Mouse (Mus musculus) lung, postnatal 0 days (tissue): ENCODE results near the gene Abcg1. TPM values are rescaled to one million over a fixed set of nuclear protein-coding genes. Genes with fewer than 3 reads are reported as not detected.

Experiments used
- ATAC-seq: fragments of 200-750 bp; cut with Nextera tagmentation; 2 replicates; pipeline ENCODE4 v1.8.0; 2017; ENCODE audit warnings: moderate library complexity
- DNase-seq: peaks from one replicate; pipeline ENCODE4 v3.0.0-alpha.2; 2016; ENCODE audit warnings: low spot score
- H3K27ac ChIP-seq: fragments of 300-500 bp; sonication (generic); 2 replicates; pipeline ENCODE4 v1.5.1; 2014; ENCODE audit warnings: antibody characterized with exemption, mild to moderate bottlenecking, low read length, mixed read lengths
- H3K27me3 ChIP-seq: fragments of 300-500 bp; sonication (generic); replicated peaks from 2 replicates; pipeline ENCODE4 v1.6.1; 2014; ENCODE audit warnings: low read length, mixed read lengths; ENCODE audit not compliant: insufficient read depth
- H3K36me3 ChIP-seq: fragments of 300-500 bp; sonication (generic); 2 replicates; pipeline ENCODE4 v1.6.1; 2014; ENCODE audit warnings: low read length, mixed read lengths; ENCODE audit not compliant: insufficient read depth
- H3K4me1 ChIP-seq: fragments of 300-500 bp; sonication (generic); 2 replicates; pipeline ENCODE4 v1.6.1; 2014; ENCODE audit warnings: antibody characterized with exemption, low read depth, low read length, mixed read lengths; ENCODE audit not compliant: insufficient read depth
- H3K4me2 ChIP-seq: fragments of 300-500 bp; sonication (generic); replicated peaks from 2 replicates; pipeline ENCODE4 v1.6.1; 2014; ENCODE audit warnings: low read depth, mild to moderate bottlenecking, low read length, moderate library complexity, mixed read lengths
- H3K4me3 ChIP-seq: fragments of 300-500 bp; sonication (generic); 2 replicates; pipeline ENCODE4 v1.5.1; 2014; ENCODE audit warnings: low read depth, low read length
- H3K9ac ChIP-seq: fragments of 300-500 bp; sonication (generic); replicated peaks from 2 replicates; pipeline ENCODE4 v1.6.1; 2014; ENCODE audit warnings: low read depth, mild to moderate bottlenecking
- H3K9me3 ChIP-seq: fragments of 300-500 bp; sonication (generic); 2 replicates; pipeline ENCODE4 v1.6.1; 2016; ENCODE audit warnings: low read length, mixed read lengths
- CTCF ChIP-seq: IDR thresholded peaks from 2 replicates; pipeline ENCODE4 v1.5.1; 2016; ENCODE audit warnings: antibody characterized with exemption, mild to moderate bottlenecking
- EP300 ChIP-seq: IDR thresholded peaks from 2 replicates; pipeline ENCODE4 v1.6.1; 2016; ENCODE audit warnings: antibody characterized with exemption, mild to moderate bottlenecking, control low read depth
- WGBS: fragments of 180-500 bp; shearing (Covaris S2); extraction: QIAGEN DNeasy Blood & Tissue Kit; methylation state at CpG from one replicate; pipeline ENCODE4 v1.1.7; 2014; 5-methylcytosine and 5-hydroxymethylcytosine counted together
- polyA plus RNA-seq: library from polyadenylated mRNA; unstranded; fragments of >200 nt; fragmentation: Nextera tagmentation; extraction: Ambion mirVana; gene quantifications from 2 replicates; pipeline ENCODE4 v1.2.1, GENCODE M21; 2015

Abcg1 gene
- polyA plus RNA-seq, 1 experiment from 2014 or later, result 26.9 TPM

- no peak for DNase-seq
- WGBS, result 83% methylated on average over 4 of the region's 4 CpGs
- Histone ChIP-seq H3K27ac (no peak overlapping the region), H3K4me3 (no peak overlapping the region), H3K4me2 (no peak overlapping the region), H3K9me3 (no peaks in the 10 kb centered on the region), H3K36me3 (no peaks in the 10 kb centered on the region), H3K9ac (no peak overlapping the region), H3K27me3 (no peaks in the 10 kb centered on the region), H3K4me1 (no peaks in the 10 kb centered on the region)
- no peak for ATAC-seq
- TF ChIP-seq EP300, result no peak
- no peak for TF ChIP-seq CTCF
Observed at GRCm38 (mm10) chr17:31029407-31029806, 28.1 kb upstream of the Abcg1 start.

GRCm38 (mm10) chr17:31032341-31032740 is 25.1 kb upstream of the Abcg1 start:
- no peaks in the 10 kb centered on the region for H3K9me3 ChIP-seq
- no peak overlapping the region for H3K4me3 ChIP-seq
- TF ChIP-seq EP300 (no peak), CTCF (no peak)
- no peaks in the 10 kb centered on the region for H3K36me3 ChIP-seq
- H3K27me3 ChIP-seq, result no peaks in the 10 kb centered on the region
- DNase-seq (no peak), ATAC-seq (no peak)
- H3K9ac ChIP-seq, result no peak overlapping the region
- H3K4me1 ChIP-seq, result no peaks in the 10 kb centered on the region
- WGBS, result 85% methylated on average over 4 of the region's 4 CpGs
- no peak overlapping the region for H3K4me2 ChIP-seq
- H3K27ac ChIP-seq, result no peak overlapping the region

- 58% methylated on average over 2 of the region's 2 CpGs for WGBS
Observed at GRCm38 (mm10) chr17:31033251-31033650, 24.2 kb upstream of the Abcg1 start.

GRCm38 (mm10) chr17:31034165-31034564 is 23.3 kb upstream of the Abcg1 start:
- no peaks in the 10 kb centered on the region for H3K9me3 ChIP-seq
- no peak for DNase-seq
- H3K27ac ChIP-seq, result no peak overlapping the region
- no peak overlapping the region for H3K4me3 ChIP-seq
- no peaks in the 10 kb centered on the region for H3K27me3 ChIP-seq
- no peak overlapping the region for H3K9ac ChIP-seq
- no peak overlapping the region for H3K4me2 ChIP-seq
- ATAC-seq, result no peak
- no peaks in the 10 kb centered on the region for H3K4me1 ChIP-seq
- TF ChIP-seq EP300 (no peak), CTCF (no peak)
- 40% methylated on average over 5 of the region's 5 CpGs for WGBS
- no peaks in the 10 kb centered on the region for H3K36me3 ChIP-seq

More at GRCm38 (mm10) chr17:31033251-31033650, 24.2 kb upstream of the Abcg1 start:
- no peak for ATAC-seq
- no peaks in the 10 kb centered on the region for H3K36me3 ChIP-seq
- H3K27me3 ChIP-seq, result no peaks in the 10 kb centered on the region
- H3K4me2 ChIP-seq, result no peak overlapping the region
- no peak for DNase-seq
- no peaks in the 10 kb centered on the region for H3K9me3 ChIP-seq
- TF ChIP-seq EP300 (no peak), CTCF (no peak)
- H3K4me3 ChIP-seq, result no peak overlapping the region
- no peaks in the 10 kb centered on the region for H3K4me1 ChIP-seq
- no peak overlapping the region for H3K9ac ChIP-seq
- H3K27ac ChIP-seq, result no peak overlapping the region

- H3K9me3 ChIP-seq, result no peaks in the 10 kb centered on the region
- no peaks in the 10 kb centered on the region for H3K4me1 ChIP-seq
- no peak overlapping the region for H3K9ac ChIP-seq
- DNase-seq, result no peak
- no peak overlapping the region for H3K4me2 ChIP-seq
- no peak overlapping the region for H3K27ac ChIP-seq
- no peak overlapping the region for H3K4me3 ChIP-seq
- H3K36me3 ChIP-seq, result no peaks in the 10 kb centered on the region
- TF ChIP-seq EP300 (no peak), CTCF (no peak)
- no peak for ATAC-seq
- 60% methylated on average over 9 of the region's 9 CpGs for WGBS
- H3K27me3 ChIP-seq, result no peaks in the 10 kb centered on the region
Observed at GRCm38 (mm10) chr17:31034674-31035356, 22.7 kb upstream of the Abcg1 start.

- Histone ChIP-seq H3K4me2 (no peak overlapping the region), H3K36me3 (no peaks in the 10 kb centered on the region), H3K27ac (no peak overlapping the region), H3K9ac (no peak overlapping the region), H3K4me1 (no peaks in the 10 kb centered on the region), H3K27me3 (no peaks in the 10 kb centered on the region), H3K9me3 (no peaks in the 10 kb centered on the region), H3K4me3 (no peak overlapping the region)
- DNase-seq, result no peak
- TF ChIP-seq EP300, result no peak
- TF ChIP-seq CTCF, result no peak
- 81% methylated on average over 22 of the region's 22 CpGs for WGBS
- ATAC-seq, result no peak
Observed at GRCm38 (mm10) chr17:31036168-31036876, 21.2 kb upstream of the Abcg1 start.
